Mouse (Mus musculus) gastrocnemius, postnatal 25 days (tissue): ENCODE results near the gene Hbs1l. TPM values are rescaled to one million over a fixed set of nuclear protein-coding genes. Genes with fewer than 3 reads are reported as not detected.
A peak's percentile ranks its signal among the peaks of the same experiment; 100 is the strongest.
"Not testable (repeated sequence)": the region's sequence is repeated elsewhere in the genome, so short reads cannot be mapped to it uniquely, and the experiment has no call there.

ENCODE experiments used
- DNase-seq: peaks from one replicate; pipeline ENCODE4 v3.0.0; 2022
- total RNA-seq, 2 experiments: library from RNA; stranded (reverse); gene quantifications; 1 replicate in 1 of 2; 2 replicates in 1 of 2; pipeline ENCODE4 v1.2.3; 2021

The Hbs1l gene
- total RNA-seq, 2 experiments from 2014 or later = 58.4 to 62.5 TPM

DNA sequence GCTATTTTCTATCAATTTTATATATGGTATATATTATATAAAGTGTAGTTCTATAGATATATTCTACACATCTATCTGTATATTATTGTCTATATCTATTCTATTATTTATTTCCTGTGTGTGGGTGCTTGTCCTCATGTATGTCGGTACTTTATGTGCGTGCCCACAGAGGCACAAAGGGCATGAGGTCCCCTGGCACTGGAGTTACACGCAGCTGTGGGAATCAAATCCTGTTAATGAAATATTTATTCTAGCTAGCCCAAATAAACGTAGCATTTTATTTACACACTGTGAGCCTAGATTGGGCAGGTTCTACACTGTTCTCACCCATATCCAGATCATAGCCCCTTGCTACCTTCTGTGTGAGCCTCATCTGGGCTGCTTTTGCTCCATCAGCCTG is 63.3 kb downstream of the Hbs1l start:
- DNase-seq = no peak

DNA sequence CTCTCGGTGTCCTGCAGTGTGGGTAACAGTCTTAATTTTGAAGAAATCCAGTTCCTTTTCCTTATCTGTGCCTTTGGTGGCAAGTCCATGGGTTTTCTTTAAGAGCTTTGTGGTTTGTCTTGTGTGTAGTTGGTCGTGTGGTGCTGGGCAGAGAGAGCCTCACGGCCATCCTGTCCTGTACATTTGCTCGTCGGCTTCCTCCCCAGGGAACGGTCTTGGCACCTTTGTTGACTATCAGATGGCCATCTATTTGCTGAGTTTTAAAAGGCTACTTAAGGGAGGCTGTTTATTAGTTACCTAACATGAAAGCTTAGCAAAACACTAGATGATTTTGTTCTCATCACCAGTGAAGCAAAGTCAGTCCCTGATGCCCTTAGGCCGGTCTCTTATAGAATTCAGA is 66.1 kb downstream of the Hbs1l start:
- DNase-seq = peak; percentile 32

DNA sequence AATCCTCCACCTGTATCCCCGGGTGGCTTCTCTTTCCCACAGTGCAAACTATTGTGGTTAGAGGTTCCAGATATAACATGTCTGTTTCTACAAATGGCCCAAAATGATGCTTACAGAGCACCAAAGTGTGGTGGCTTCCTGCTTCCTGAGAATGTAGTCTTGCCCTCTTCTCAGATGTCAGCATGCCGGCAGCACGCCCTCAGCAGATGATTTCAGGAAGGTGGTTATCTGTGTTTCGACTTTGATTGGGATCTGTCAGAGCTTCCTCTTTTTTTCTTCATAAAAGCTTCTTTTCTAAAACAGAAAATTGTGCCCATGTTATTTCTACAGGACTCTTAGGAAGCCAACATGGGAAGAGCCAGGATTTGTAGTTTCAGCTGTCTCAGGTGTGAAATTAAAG is 67.5 kb downstream of the Hbs1l start:
- no peak for DNase-seq

DNA sequence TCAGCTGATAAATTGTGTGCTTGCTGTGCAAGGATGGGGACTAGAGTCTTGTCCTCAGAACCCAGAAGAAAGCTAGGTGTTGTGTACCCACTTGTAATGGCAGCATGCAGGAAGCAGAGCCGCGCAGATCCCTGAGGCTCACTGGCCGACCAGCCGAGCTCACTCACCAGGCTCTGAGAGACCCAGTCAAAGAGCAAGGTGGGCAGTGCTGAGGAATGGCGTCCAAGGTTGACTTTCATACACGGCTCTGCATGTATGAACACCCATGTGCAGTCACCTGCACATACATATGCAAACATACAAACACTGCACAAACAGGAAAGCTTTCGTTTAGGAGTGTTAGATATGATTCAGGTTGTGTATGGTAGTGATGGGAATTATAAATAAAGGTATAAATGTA is 69.2 kb downstream of the Hbs1l start:
- no peak for DNase-seq

DNA sequence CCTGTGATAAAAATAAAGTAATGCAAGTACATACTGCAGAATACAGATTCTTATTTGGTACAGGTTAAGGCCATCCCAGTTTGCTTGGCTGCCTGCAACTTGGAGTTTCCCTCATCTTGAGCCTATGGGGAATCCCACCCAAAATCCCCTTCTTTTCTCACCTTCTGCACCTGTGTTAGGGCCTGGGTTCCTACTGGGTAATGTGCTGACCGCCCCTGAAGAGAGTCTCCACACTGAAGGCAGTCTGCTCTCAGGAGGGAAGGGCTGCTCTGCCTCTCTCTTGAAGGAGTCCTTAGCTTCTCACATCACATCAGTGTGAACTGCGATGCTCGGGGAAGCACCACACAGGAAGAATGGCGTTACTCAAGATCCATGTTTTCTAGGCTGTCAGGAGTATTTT is 70.1 kb downstream of the Hbs1l start:
- DNase-seq = no peak

DNA sequence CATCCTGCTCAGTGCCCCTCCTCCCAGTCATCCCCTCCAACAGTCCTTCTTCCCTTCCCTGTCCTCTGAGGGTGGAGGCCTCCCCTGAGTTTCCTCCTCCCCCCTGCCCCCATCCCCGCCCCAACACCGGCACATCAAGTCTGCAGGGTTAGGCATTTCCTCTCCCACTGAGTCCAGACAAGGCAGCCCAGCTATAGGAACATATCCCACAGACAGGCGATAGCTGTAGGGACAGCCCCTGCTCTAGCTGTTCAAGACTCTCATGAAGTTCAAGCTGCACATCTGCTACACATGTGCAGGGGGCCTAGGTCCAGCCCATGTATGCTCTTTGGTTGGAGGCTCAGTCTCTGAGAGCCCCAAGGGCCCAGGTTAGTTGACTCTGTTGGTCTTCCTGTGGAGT is 70.7 kb downstream of the Hbs1l start:
- no peak for DNase-seq

DNA sequence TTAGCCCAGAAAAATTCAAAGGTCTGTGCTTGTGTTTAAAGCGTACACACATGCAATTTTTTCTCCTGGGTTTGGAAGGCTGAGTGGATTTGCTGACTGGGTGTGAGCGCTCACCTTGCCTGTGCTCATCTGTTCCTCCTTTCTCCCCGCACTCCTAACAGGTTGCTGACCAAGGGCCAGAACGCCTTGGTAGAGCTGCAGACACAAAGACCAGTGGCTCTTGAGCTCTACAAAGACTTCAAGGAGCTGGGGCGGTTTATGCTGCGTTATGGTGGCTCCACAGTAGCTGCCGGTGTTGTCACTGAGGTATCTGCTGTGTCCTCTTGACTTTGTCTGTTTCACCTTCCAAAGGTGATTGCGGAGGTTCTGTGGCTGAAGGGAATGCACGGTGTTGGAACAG is 71.7 kb downstream of the Hbs1l start:
- no peak for DNase-seq

DNA sequence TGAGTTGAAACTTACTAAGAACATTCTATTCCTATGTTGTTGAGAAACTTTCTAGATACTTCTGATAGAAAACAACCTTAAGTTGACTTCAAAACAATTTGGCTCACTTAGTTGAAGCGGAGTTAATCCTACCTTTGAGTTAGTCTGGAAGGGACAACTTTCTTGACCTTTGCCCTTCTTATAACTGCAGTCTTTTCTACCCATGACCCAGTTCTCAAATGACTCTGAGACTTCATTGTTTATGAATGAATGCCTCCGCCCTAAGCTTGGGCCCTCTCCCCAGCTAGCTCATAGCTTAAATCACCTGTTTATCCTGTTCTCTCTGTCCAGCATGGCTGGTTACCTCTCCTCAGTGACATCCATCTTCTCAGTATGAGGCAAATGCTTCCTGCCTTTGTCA is 73.8 kb downstream of the Hbs1l start:
- no peak for DNase-seq

DNA sequence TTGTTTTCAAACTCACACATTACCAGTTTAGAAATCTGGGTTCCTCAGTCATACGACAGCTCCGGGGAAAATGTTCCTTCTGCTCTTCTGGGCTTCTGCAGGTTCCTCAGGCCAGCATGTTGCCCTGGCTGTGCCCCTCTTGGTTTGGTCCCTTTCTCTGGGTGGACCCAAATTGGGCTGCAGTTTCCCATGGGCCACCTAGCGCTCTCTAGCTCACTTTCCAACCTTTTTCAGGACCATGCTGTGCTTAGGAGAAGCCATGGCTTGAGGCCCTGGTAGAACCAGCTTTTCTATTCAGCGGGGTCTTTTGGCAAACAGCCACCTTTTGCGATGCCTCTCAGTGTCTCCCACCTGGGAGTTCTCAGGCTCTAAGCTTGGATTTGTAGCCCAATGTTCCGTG is 76.5 kb downstream of the Hbs1l start:
- no peak for DNase-seq

DNA sequence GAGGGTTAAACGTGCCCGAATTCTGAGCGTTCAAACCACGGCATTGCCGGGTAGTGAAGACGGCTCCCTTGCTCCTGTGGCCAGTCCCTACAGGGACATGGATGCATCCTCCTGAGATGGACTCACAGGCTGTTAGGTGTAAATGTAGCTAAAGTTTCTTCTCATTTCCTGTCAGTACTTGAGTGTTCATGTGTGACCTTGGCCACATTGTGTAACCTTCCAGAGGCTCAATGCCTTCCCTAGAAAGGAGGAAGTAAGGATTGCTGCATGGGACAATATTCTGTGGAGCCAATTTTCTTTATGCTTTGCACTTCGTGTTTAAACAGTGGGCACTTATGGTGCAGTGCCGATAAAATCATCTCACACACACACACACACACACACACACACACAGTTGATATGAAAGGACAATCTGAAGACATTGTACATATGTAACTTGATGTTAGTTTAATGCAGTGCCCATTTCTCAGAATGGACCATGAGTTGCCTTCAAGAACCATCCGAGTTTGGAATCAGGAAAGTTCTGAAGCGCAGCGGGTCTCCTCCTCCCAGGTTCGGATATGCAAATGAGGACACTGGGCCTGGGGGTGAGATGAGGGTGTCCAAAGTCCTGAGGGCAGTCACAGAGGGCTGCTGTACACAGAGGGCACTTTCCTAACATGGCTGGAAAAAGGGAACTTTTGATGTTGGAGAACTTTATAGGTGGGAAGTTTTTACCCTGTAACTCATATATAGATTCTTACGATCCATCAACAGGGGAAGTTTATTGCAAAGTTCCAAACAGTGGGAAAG is 81.1 kb downstream of the Hbs1l start, which contains the start of gene Aldh8a1:
Gene Aldh8a1, plus strand, starts transcription at position 610 of the 792 bp plus-strand sequence.
- DNase-seq = no peak

DNA sequence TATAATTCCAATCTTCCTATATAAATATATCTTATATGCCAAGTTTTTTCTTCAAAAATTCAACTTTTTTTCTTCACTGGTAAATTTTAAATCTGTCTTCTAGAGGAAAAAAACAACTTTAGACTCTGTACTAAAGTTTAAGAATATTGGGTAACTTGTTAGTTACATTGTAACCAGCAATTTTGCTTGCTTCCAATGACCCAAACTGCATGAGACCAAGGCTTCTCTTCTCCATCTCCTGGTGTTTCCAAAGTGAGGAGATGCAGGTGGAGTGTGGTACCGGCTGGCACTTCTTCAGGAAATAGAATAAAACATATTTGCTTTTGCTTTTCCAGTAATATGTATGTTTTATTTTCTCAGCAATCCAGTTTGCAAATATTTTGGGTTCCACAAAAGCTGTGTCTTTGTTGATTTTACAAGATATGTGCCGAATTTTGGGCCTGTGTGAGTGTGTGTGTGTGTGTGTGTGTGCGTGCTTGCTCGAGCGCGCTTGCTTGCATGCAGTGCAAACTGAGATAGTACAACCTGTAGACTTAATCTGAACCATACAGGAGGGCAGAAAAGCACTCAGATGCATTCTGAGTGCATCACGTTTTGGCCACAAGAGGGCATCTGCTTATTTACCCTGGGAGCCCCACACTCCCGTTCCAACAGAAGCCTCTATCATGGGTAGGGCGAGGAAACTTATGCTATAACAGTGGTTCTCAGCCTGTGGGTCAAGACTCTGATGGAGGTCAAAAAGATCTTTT is 82.6 kb downstream of the Hbs1l start:
- DNase-seq = no peak

DNA sequence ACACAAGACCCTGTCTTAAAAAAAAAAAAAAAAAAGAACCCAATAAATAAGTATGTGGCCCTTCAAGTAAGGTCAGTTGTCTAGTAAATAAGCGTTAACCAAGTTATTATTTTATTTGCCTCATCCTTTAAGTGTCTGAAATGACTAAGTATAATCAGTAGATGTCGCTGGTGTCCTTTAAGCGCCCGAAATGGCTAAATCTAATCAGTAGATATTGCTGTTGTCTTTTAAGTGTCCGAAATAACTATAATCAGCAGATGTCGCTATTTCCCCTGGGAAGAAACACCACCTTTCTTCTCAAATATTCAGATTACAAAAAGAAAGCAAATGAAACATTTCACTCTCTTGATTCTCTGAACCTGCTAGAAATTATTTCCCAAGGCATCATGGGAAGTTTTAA is 87.1 kb downstream of the Hbs1l start:
- no peak for DNase-seq

DNA sequence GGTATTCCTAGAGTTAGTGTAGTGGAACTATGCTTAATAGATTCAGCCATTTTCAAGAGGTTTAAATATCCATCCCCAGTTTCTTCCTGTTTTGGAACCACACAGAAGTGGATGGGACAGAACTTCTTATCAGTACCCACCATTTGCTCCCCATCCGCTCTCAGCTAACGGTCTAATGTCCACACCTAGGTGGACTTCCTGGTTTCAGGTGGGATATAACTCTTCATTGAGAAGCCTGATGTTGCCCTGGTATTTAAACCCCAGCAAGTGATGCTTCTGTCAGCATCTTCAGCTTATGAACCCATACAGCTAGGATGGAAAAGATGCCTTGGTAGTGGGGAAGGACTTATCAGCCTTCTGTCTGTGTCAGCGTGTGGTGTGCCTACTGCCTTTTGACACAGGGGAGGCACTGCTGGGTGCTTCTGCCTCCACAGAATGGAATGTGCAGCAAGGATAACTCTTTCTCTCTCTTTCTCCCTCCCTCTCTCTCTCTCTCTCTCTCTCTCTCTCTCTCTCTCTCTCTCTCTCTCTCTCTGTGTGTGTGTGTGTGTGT is 89.4 kb downstream of the Hbs1l start:
- DNase-seq = no peak

DNA sequence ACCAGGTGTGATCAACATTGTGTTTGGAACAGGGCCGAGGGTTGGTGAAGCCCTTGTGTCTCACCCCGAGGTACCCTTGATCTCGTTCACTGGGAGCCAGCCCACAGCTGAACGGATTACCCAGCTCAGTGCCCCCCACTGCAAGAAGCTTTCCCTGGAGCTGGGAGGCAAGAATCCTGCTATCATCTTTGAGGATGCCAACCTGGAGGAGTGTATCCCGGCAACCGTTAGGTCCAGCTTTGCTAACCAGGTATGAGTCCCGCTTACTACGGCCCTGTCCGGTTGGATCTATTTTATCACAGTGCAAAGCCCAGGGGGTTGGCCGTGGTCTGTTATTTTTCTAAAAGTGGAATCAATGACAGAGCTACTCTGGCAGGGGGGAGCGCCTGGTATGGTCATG is 93.3 kb downstream of the Hbs1l start:
- DNase-seq = no peak

DNA sequence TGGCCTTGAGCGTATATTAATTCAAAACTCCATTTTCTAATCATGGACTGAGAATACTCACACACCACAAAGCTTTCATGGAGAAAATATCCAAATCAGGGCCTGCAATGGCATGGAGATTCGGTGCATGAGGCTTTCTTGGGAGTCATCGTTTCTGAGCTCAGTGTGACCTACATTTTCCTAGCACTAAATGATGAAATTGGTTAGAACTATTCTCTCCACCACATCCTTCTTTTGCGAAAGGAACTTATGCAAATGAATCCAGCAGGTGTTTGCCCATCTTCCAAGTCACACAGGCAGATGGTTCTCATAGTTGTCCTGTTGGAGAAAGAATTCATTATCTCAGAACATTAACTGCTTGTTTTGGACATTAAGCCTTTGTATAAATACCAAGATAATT is 94.7 kb downstream of the Hbs1l start:
- no peak for DNase-seq

DNA sequence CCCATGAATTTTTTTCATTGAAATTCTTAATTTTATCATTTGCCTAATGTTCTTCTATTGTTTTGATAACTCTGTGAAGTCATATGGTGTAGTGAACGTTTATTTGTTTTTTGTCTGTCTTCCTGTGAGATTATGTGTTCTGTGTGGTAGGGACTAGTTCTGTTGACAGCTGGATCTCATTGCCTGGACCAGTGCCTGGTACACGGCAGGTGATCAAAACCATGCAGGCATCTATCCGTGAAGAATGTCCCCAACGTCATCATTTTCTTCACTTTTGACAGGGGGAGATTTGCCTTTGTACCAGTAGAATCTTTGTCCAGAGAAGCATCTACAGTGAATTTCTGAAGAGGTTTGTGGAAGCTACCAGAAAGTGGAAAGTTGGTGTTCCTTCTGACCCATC is 95.5 kb downstream of the Hbs1l start:
- no peak for DNase-seq

DNA sequence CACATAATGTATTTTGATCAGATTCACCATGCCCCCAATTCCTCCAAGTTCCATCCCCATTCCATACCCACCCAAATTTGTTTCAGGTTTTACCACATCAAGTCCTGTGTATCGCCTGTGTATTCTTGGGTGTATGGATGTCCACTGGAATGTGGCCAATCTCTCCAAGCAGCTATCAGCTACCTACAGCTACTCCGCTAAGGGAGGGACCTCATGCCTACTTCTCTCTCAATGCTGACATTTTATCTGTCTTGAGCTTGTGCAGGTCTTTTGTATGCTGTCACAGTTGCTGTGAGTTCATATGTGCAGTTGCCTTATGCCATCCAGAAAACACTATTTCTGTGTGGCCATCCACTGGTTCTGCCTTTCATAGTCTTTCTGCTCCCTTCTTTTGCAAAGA is 97.6 kb downstream of the Hbs1l start:
- no peak for DNase-seq

DNA sequence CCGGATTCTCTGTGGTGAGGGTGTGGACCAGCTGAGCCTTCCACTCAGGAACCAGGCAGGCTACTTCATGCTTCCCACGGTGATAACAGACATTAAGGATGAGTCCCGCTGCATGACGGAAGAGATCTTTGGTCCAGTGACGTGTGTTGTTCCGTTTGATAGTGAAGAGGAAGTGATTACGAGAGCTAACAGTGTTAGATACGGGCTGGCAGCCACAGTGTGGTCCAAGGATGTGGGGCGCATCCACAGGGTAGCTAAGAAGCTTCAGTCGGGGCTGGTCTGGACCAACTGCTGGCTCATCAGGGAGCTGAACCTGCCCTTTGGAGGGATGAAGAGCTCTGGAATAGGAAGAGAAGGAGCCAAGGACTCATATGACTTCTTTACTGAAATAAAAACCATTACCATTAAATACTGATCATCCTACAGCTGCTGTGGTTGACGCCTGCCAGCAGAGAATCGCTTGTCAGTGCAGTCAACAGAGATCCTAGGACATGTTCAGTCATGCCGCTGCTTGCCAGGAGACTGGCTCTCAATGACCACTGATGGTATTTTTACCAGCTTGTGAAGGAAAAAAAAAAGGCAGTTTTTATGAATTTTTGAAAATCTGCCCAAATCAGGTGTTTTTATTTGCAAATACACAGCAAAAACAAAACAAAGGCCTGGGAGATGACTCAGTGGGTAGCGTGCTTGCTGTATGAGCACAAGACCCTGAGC is 99.8 kb downstream of the Hbs1l start:
- DNase-seq = no peak

DNA sequence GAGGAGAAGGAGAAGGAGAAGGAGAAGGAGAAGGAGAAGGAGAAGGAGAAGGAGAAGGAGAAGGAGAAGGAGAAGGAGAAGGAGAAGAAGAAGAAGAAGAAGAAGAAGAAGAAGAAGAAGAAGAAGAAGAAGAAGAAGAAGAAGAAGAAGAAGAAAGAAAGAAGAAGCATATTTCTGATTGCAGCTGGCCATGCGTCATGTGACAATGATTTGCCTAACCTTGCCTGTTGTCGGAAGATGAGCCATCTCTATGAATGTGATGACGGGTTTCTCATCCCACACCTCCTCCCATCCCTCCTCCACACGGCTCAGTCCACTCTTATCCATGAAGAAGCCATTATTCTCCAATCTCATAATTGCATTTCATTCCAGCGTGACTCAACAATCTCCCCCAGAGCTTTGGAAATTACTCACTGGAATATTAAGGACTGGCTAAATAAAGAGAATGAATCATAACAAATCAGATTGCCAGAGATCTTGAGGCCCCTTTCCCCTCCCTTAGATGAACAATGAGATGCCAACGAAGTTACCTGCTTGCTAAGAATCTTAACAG is 103.2 kb downstream of the Hbs1l start:
- not testable (repeated sequence) for DNase-seq

DNA sequence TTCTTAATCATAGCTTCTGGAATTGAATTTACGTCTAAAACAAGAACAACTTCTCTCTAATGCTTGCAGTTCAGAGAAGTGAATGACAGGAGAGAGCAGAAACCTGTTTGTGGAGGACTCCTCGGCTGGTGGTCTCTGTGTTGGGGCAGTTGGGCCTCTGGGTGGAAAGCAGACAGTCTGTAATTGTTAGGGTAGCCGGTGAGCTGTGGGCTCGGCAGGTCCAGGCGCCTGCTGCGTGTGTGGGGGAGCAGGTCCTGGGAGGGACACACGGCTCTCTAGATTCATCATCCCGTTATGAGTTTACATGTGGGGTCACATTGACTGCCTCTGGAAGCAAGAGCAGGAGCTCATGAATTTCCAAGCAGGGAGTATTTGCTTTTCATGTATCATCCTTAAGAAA is 103.8 kb downstream of the Hbs1l start:
- DNase-seq = no peak

DNA sequence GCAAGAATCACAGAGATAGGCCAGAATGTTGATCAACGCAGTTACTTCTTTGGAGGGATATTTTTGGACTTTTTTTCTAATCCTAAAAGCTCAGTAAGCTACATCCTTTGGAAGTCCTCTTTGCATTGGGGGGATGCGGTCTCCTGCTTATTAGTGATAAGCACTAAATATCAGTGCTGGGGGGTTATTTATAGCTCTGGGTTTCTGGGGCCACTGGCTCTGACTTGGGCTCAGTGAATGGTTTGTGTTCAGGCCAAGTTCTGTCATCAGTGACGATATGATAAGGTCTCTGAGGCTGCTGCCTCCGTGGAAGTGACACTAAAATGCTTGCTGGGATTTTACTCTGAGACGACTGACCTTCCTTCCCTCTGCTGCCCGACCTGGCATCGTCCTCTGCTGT is 104.3 kb downstream of the Hbs1l start:
- no peak for DNase-seq

DNA sequence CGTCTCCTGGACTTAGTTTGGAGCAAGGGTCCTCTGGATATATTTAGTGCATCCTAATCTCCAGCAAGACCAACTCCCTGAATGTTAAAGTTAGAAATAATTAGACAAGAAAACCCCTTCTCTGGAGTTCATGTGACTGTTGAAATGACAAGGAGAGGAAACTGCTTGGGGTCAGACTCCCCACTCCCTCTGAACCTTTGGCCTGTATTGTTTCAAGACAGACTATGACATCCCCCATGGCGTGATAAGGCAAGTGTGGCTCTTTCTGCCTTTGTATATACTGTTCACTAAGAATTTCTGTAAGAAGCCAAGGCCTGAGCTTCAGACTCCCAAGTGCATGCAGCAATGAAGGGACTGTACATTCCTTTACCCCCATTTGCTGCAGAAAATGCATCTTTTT is 104.7 kb downstream of the Hbs1l start:
- no peak for DNase-seq

DNA sequence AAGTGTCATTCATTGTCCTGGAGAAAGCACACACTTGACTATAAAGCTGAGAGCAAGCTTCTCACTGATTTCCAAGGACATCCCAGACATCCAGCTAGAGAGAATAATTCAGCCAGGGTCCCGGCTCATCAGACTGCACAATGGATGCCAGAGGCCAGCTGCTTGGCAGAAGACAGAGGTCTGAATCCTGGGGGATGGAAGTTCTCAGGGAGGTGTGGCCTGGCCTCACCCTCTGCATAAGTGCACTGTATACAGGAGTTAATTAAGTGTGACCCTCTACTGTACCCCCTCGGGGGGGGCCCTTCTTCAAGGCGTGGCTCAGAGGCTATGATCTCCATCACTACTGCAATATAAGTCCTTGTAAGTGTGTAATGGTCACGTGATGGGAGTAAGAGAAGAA is 105.5 kb downstream of the Hbs1l start:
- DNase-seq = peak; percentile 21
